In the genomic region with DNA sequence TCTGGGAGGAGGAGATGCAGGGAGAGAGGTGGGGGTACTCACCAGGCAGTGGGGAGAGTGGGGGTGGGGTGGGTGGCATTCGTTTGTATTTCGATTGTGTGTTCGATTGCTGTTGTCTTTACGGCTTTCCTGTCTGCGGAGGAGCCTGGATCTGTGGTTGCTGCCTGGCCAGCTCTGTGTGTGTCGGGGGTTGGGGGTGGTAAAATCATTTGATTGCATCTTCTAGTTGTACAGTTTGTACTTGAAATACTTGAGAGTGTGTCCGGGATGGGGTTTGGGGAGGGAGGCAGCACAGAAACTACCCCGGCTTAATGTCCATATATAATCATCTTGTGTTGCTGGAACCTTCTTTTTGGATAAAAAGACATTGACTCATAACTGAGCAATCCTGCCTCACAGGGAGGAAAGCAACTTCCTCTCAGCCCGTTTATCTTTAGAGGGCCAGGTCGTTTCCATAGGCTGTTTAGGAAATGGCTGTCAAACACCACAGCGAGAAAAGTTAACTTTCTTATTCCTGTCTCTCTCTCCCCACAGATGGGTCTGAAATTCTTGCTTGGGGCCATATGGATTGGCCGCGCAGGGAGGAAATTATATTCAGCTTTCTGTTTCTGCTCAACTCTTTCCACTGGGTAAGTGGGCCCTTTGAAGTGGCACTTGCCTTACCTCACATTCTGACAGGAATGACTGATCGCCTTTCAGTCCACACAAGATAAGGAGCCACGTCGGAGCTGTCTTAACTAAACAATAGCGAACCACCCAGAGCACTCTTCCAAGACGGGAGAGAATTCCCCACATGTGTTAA, we compare ENCODE assay signal across 11 mouse cellular contexts. TPM values are rescaled to one million over a fixed set of nuclear protein-coding genes. Genes with fewer than 3 reads are reported as not detected.
DNase-seq lines count a peak whose midpoint lies in the region; ATAC-seq and TF ChIP-seq lines count a peak whose summit lies in the region.
"Had no signal": no experiment of that assay in that cellular context is flagged by ENCODE, and none has a peak within 500 bp of the region (broad histone marks: within the 10 kb centered on the region; RNA-seq: fewer than 3 reads in every experiment).

No protein-coding gene starts in this region.

- intact Hi-C loops in gastrocnemius, adult 2 months (cut with DNase I), result no loop called here

- H3K4me1 ChIP-seq in limb, embryonic 12.5 days (replicated peaks), result peaks cover 18% of the 10 kb centered on the region
- peaks cover 24% of the 10 kb centered on the region for H3K4me1 ChIP-seq in stomach, embryonic 16.5 days (ENCODE audit: control insufficient read depth, insufficient read depth, low read length)

- peaks cover 6% of the 10 kb centered on the region for H3K9me3 ChIP-seq in limb, embryonic 12.5 days
- 0 out of 2 replicates have a peak, but pooled peaks cover 4% of the 10 kb centered on the region for H3K9me3 ChIP-seq in stomach, embryonic 16.5 days (replicated peaks; ENCODE audit: control insufficient read depth, low read length)

- TF ChIP-seq CTCF in gastrocnemius, adult 2 months (IDR thresholded peaks at IDR 0.05), result no peak

- no peak overlapping the region for H3K9ac ChIP-seq in limb, embryonic 12.5 days (replicated peaks)
- H3K9ac ChIP-seq in stomach, embryonic 16.5 days (ENCODE audit: low read length), result no peak overlapping the region

- 0 out of 2 replicates have a peak overlapping the region, but pooled peaks have one; percentile 3 for H3K4me2 ChIP-seq in limb, embryonic 12.5 days
- H3K4me2 ChIP-seq in stomach, embryonic 16.5 days (ENCODE audit: low read depth, low read length), result peak overlapping the region; percentile 35

- no peak for ATAC-seq in limb, embryonic 12.5 days (ENCODE audit: insufficient number of reproducible peaks, insufficient read depth, low FRiP score, low TSS enrichment, low read depth)
- ATAC-seq in stomach, embryonic 16.5 days (ENCODE audit: insufficient read depth, low FRiP score), result no peak

- H3K4me3 ChIP-seq in gastrocnemius, adult 2 months, result no peak overlapping the region
- no peak overlapping the region for H3K4me3 ChIP-seq in limb, embryonic 12.5 days (replicated peaks)
- no peak overlapping the region for H3K4me3 ChIP-seq in stomach, embryonic 16.5 days (replicated peaks; ENCODE audit: low read length)

- WGBS in limb, embryonic 12.5 days, result 20% methylated on average over 18 of the region's 18 CpGs
- WGBS in stomach, embryonic 16.5 days, result 10% methylated on average over 18 of the region's 18 CpGs

- peak overlapping the region; percentile 90 for H3K27ac ChIP-seq in gastrocnemius, adult 2 months
- H3K27ac ChIP-seq in limb, embryonic 12.5 days, result peak overlapping the region; percentile 64
- H3K27ac ChIP-seq in stomach, embryonic 16.5 days (ENCODE audit: low read length), result peak overlapping the region; percentile 53

- no peaks in the 10 kb centered on the region for H3K36me3 ChIP-seq in limb, embryonic 12.5 days
- H3K36me3 ChIP-seq in stomach, embryonic 16.5 days (ENCODE audit: control insufficient read depth, insufficient read depth, low read length), result no peaks in the 10 kb centered on the region

- H3K27me3 ChIP-seq in limb, embryonic 12.5 days, result no peaks in the 10 kb centered on the region
- H3K27me3 ChIP-seq in stomach, embryonic 16.5 days (ENCODE audit: control insufficient read depth, insufficient read depth, low read length), result no peaks in the 10 kb centered on the region

- DNase-seq in gastrocnemius, adult 2 months, result no peak
- no peak for DNase-seq in gastrocnemius, adult 8-10 months (ENCODE audit: low spot score in 2 of 2)
- DNase-seq in thymus, postnatal 0 days (ENCODE audit: low spot score), result peak; percentile 53
- no peak for DNase-seq in thymus, postnatal 10 days (ENCODE audit: low spot score in 2 of 2)
- no peak for DNase-seq in urinary bladder, postnatal 14 days (ENCODE audit: low spot score)
- no peak for DNase-seq in gastrocnemius, postnatal 4 days (ENCODE audit: low spot score in 2 of 2)
- DNase-seq: adrenal gland, postnatal 14 days had no signal

RNA-seq across cellular contexts. Expression of a gene that starts 19.8 kb away (rescaled TPM):
- 10 to 100 TPM; 12.6 to 15.1 TPM for total RNA-seq in gastrocnemius, adult 2 months (2021)
- 10 to 100 TPM in 2 of 4 experiments, 1 to 10 TPM in 2; 6.8 to 11.4 (median 9.4) TPM for total RNA-seq in gastrocnemius, adult 8-10 months (2022)
- 1.3 and 2.0 TPM in 2 replicates for polyA plus RNA-seq in thymus, postnatal 0 days (2015; fragmentation: Nextera tagmentation; extraction: Ambion mirVana)
- polyA plus RNA-seq in limb, embryonic 12.5 days (2016; fragmentation: Nextera tagmentation; extraction: Ambion mirVana), result 0.44 and 0.47 TPM in 2 replicates
- polyA plus RNA-seq in stomach, embryonic 16.5 days (2015; fragmentation: Nextera tagmentation; extraction: Ambion mirVana), result 4.0 and 4.4 TPM in 2 replicates
- 10 to 100 TPM; 32.1 to 36.4 TPM for total RNA-seq in gastrocnemius, postnatal 4 days (2021)

RNA-seq across cellular contexts. Expression of a gene that starts 47.7 kb away (rescaled TPM):
- total RNA-seq in gastrocnemius, adult 2 months (2021), result not detected
- not detected for total RNA-seq in gastrocnemius, adult 8-10 months (2022)
- 0.44 and 0.91 TPM in 2 replicates for polyA plus RNA-seq in thymus, postnatal 0 days (2015; fragmentation: Nextera tagmentation; extraction: Ambion mirVana)
- polyA plus RNA-seq in limb, embryonic 12.5 days (2016; fragmentation: Nextera tagmentation; extraction: Ambion mirVana), result 0.14 and 0.38 TPM in 2 replicates
- polyA plus RNA-seq in stomach, embryonic 16.5 days (2015; fragmentation: Nextera tagmentation; extraction: Ambion mirVana), result 0.54 and 0.59 TPM in 2 replicates
- under 1 TPM; 0.25 to 0.60 TPM for total RNA-seq in gastrocnemius, postnatal 4 days (2021)
- total RNA-seq: adrenal gland, postnatal 14 days had no signal
- polyA plus RNA-seq: large intestine, adult 2 months; spleen, adult 2 months had no signal
